ENCODE assay signal across 36 mouse cellular contexts in genomic region chr3:117024557-117024956, GRCm38 (mm10). TPM values are rescaled to one million over a fixed set of nuclear protein-coding genes. Genes with fewer than 3 reads are reported as not detected.
DNase-seq lines count a peak whose midpoint lies in the region; ATAC-seq and TF ChIP-seq lines count a peak whose summit lies in the region.
"Had no signal": no experiment of that assay in that cellular context is flagged by ENCODE, and none has a peak within 500 bp of the region (broad histone marks: within the 10 kb centered on the region; RNA-seq: fewer than 3 reads in every experiment).

No protein-coding gene starts in this region.

- H3K4me1 ChIP-seq in heart, postnatal 0 days (ENCODE audit: control insufficient read depth, insufficient read depth): no peaks in the 10 kb centered on the region
- H3K4me1 ChIP-seq in kidney, postnatal 0 days (replicated peaks; ENCODE audit: insufficient read depth, low read length): no peaks in the 10 kb centered on the region
- peaks cover 25% of the 10 kb centered on the region for H3K4me1 ChIP-seq in brown adipose tissue, adult 24 weeks (ENCODE audit: control insufficient read depth, insufficient read depth, insufficient read length, low read length)
- H3K4me1 ChIP-seq: forebrain, embryonic 13.5 days; heart, embryonic 10.5 days; liver, embryonic 15.5 days; midbrain, embryonic 13.5 days; neural tube, embryonic 13.5 days had no signal

- no peak for DNase-seq in frontal cortex, postnatal 36 days (ENCODE audit: low spot score in 2 of 2)
- no peak for DNase-seq in heart, postnatal 0 days (ENCODE audit: low spot score)
- DNase-seq in heart, postnatal 36 days: no peak
- peak; percentile 12 for DNase-seq in kidney, postnatal 0 days (ENCODE audit: low spot score)
- no peak for DNase-seq in kidney, postnatal 14 days
- DNase-seq: cerebellum, adult 11 months; cerebellum, adult 9-10 months; cerebellum, postnatal 36 days; liver; lung, postnatal 4 days; right cerebral cortex, postnatal 4 days; thymus, adult 2 months; thymus, postnatal 36 days had no signal

- no peak overlapping the region for H3K4me3 ChIP-seq in heart, postnatal 0 days (ENCODE audit: low read depth, low read length)
- no peak overlapping the region for H3K4me3 ChIP-seq in kidney, postnatal 0 days (replicated peaks; ENCODE audit: low read depth, low read length)
- H3K4me3 ChIP-seq in brown adipose tissue, adult 24 weeks (ENCODE audit: insufficient read depth, low read depth, low read length): no peak overlapping the region
- H3K4me3 ChIP-seq: forebrain, embryonic 13.5 days; heart, embryonic 10.5 days; liver, embryonic 15.5 days; midbrain, embryonic 13.5 days; neural tube, embryonic 13.5 days had no signal

- H3K27ac ChIP-seq in heart, postnatal 0 days (ENCODE audit: low read depth): peak overlapping the region; percentile 21
- H3K27ac ChIP-seq in kidney, postnatal 0 days: no peak overlapping the region
- H3K27ac ChIP-seq in brown adipose tissue, adult 24 weeks (replicated peaks; ENCODE audit: low read depth, low read length): peak overlapping the region; percentile 99
- H3K27ac ChIP-seq: forebrain, embryonic 13.5 days; heart, embryonic 10.5 days; liver, embryonic 15.5 days; midbrain, embryonic 13.5 days; neural tube, embryonic 13.5 days had no signal

- H3K9me3 ChIP-seq in heart, postnatal 0 days (replicated peaks; ENCODE audit: control insufficient read depth, low read length): no peaks in the 10 kb centered on the region
- no peaks in the 10 kb centered on the region for H3K9me3 ChIP-seq in kidney, postnatal 0 days (replicated peaks; ENCODE audit: low read length)
- H3K9me3 ChIP-seq: forebrain, embryonic 13.5 days; heart, embryonic 10.5 days; liver, embryonic 15.5 days; midbrain, embryonic 13.5 days; neural tube, embryonic 13.5 days had no signal

- no peak for TF ChIP-seq CTCF in heart, postnatal 0 days (IDR thresholded peaks at IDR 0.05; ENCODE audit: low read depth)
- no peak for TF ChIP-seq CTCF in kidney, postnatal 0 days (IDR thresholded peaks at IDR 0.05; ENCODE audit: low read depth)

- TF ChIP-seq EP300 in heart, postnatal 0 days (IDR thresholded peaks at IDR 0.05; ENCODE audit: low read depth): peak; percentile 67; the same call in 1 of the 2 replicates

- no peak overlapping the region for H3K9ac ChIP-seq in heart, postnatal 0 days (replicated peaks; ENCODE audit: low read depth, low read length)
- no peak overlapping the region for H3K9ac ChIP-seq in kidney, postnatal 0 days (ENCODE audit: low read depth, low read length)
- H3K9ac ChIP-seq: forebrain, embryonic 13.5 days; liver, embryonic 15.5 days; midbrain, embryonic 13.5 days; neural tube, embryonic 13.5 days had no signal

- H3K4me2 ChIP-seq in heart, postnatal 0 days (ENCODE audit: low read depth, low read length): no peak overlapping the region
- no peak overlapping the region for H3K4me2 ChIP-seq in kidney, postnatal 0 days (ENCODE audit: low read length)
- H3K4me2 ChIP-seq: forebrain, embryonic 13.5 days; liver, embryonic 15.5 days; midbrain, embryonic 13.5 days; neural tube, embryonic 13.5 days had no signal

- intact Hi-C loops in heart, postnatal 36 days (cut with DNase I): loop anchor here (5.0 kb wide), 2 partner anchors 42 to 102 kb away; no protein-coding TSS in a partner anchor

- ATAC-seq in frontal cortex, adult (ENCODE audit: low TSS enrichment): 0 out of 2 replicates have a peak, but pooled peaks have one; percentile 34
- ATAC-seq in heart, postnatal 0 days (ENCODE audit: insufficient read depth, low read depth): peak; percentile 30; the same call in 1 of the 2 replicates
- no peak for ATAC-seq in kidney, postnatal 0 days (replicated peaks; ENCODE audit: low FRiP score, low read depth)
- ATAC-seq in activated CD4-positive, CD25-positive, alpha-beta regulatory T cell, adult 4 months: no peak
- ATAC-seq: forebrain, embryonic 13.5 days; hindbrain, embryonic 16.5 days; midbrain, embryonic 13.5 days; Patski had no signal

- H3K27me3 ChIP-seq in heart, postnatal 0 days (ENCODE audit: control insufficient read depth, insufficient read depth, low read length): no peaks in the 10 kb centered on the region
- H3K27me3 ChIP-seq in kidney, postnatal 0 days (ENCODE audit: insufficient read depth, low read length): no peaks in the 10 kb centered on the region
- H3K27me3 ChIP-seq: forebrain, embryonic 13.5 days; liver, embryonic 15.5 days; midbrain, embryonic 13.5 days; neural tube, embryonic 13.5 days; Patski had no signal

- 73% methylated on average over 5 of the region's 5 CpGs for WGBS in heart, postnatal 0 days
- 46% methylated on average over 5 of the region's 5 CpGs for WGBS in kidney, postnatal 0 days

- H3K36me3 ChIP-seq in heart, postnatal 0 days (replicated peaks; ENCODE audit: control insufficient read depth, insufficient read depth, low read length): no peaks in the 10 kb centered on the region
- H3K36me3 ChIP-seq in kidney, postnatal 0 days (ENCODE audit: insufficient read depth, low read length): no peaks in the 10 kb centered on the region
- H3K36me3 ChIP-seq: heart, embryonic 10.5 days; liver, embryonic 15.5 days; midbrain, embryonic 13.5 days; neural tube, embryonic 13.5 days had no signal

RNA-seq across cellular contexts. Expression of gene Palmd, which starts 55.8 kb away (rescaled TPM):
- 7.9 and 10.9 TPM in 2 replicates for total RNA-seq in heart, postnatal 0 days (2014; rRNA removed; ENCODE audit: low replicate concordance)
- polyA plus RNA-seq in heart, postnatal 0 days (2015; fragmentation: Nextera tagmentation; extraction: Ambion mirVana): 23.2 and 29.7 TPM in 2 replicates
- 10 to 100 TPM; 47.0 to 64.1 TPM for total RNA-seq in heart, postnatal 36 days (2021)
- 2.8 and 3.3 TPM in 2 replicates for polyA plus RNA-seq in kidney, postnatal 0 days (2015; fragmentation: Nextera tagmentation; extraction: Ambion mirVana)
- 132 and 150 TPM in 2 replicates for polyA plus RNA-seq in brown adipose tissue, adult 24 weeks (2012; ENCODE audit: insufficient read depth, insufficient read length, missing spikeins)
- not detected for polyA plus RNA-seq in activated CD4-positive, CD25-positive, alpha-beta regulatory T cell, adult 4 months (2017; shearing (Covaris generic))
- total RNA-seq: megakaryocyte-erythroid progenitor cell, adult 5-6 weeks; MEL had no signal

RNA-seq across cellular contexts. Expression of gene 4930455H04Rik, which starts 56.5 kb away (rescaled TPM):
- not detected in 2 replicates for total RNA-seq in heart, postnatal 0 days (2014; rRNA removed; ENCODE audit: low replicate concordance)
- polyA plus RNA-seq in heart, postnatal 0 days (2015; fragmentation: Nextera tagmentation; extraction: Ambion mirVana): 0.11 TPM in 1 of 2 replicates, not detected in the other
- not detected for total RNA-seq in heart, postnatal 36 days (2021)
- not detected in 2 replicates for polyA plus RNA-seq in kidney, postnatal 0 days (2015; fragmentation: Nextera tagmentation; extraction: Ambion mirVana)
- not detected in 2 replicates for polyA plus RNA-seq in brown adipose tissue, adult 24 weeks (2012; ENCODE audit: insufficient read depth, insufficient read length, missing spikeins)
- not detected for polyA plus RNA-seq in activated CD4-positive, CD25-positive, alpha-beta regulatory T cell, adult 4 months (2017; shearing (Covaris generic))
- total RNA-seq: gastrocnemius, adult 18-20 months; gastrocnemius, postnatal 4 days; layer of hippocampus, postnatal 10 days; left cerebral cortex, adult 18-20 months; left cerebral cortex, postnatal 14 days; megakaryocyte-erythroid progenitor cell, adult 5-6 weeks; MEL had no signal
- polyA plus RNA-seq: embryonic facial prominence, embryonic 11.5 days; forebrain, embryonic 13.5 days; heart, embryonic 10.5 days; hindbrain, embryonic 11.5 days; hindbrain, embryonic 16.5 days; intestine, embryonic 14.5 days; large intestine, adult 2 months; liver, embryonic 15.5 days; lung, embryonic 16.5 days; midbrain, embryonic 13.5 days; neural tube, embryonic 13.5 days; Patski; spleen, adult 2 months; thymus, adult 2 months had no signal

Comparison
In these comparisons a context has a peak if more than half of its experiments do, and no peak if none do; other contexts are left out.
1. ATAC-seq: peak in frontal cortex, adult (single experiment) and heart, postnatal 0 days (single experiment); none in kidney, postnatal 0 days (single experiment) and activated CD4-positive, CD25-positive, alpha-beta regulatory T cell, adult 4 months (single experiment).